Mouse (Mus musculus): ENCODE data around the gene Slc51b. TPM values are rescaled to one million over a fixed set of nuclear protein-coding genes. Genes with fewer than 3 reads are reported as not detected.

The Slc51b gene
- polyA plus RNA-seq, 1 experiment: not detected

- Histone ChIP-seq H3K4me3 (no peak overlapping the region), H3K4me2 (ENCODE audit: low read depth) (no peak overlapping the region), H3K79me2 (ENCODE audit: control insufficient read depth, insufficient read depth) (no peaks in the 10 kb centered on the region), H3ac (ENCODE audit: control insufficient read depth, insufficient read length) (no peak overlapping the region), H3K27me3 (ENCODE audit: control insufficient read depth, insufficient read depth, insufficient read length) (peaks cover 9% of the 10 kb centered on the region), H3K36me3 (ENCODE audit: control insufficient read depth, insufficient read depth) (no peaks in the 10 kb centered on the region)
- peak; percentile 14; the same call in 1 of the 2 replicates for TF ChIP-seq CEBPB (IDR thresholded peaks at IDR 0.05; ENCODE audit: insufficient read depth, poor library complexity, severe bottlenecking)
- no peak for TF ChIP-seq REST (IDR thresholded peaks at IDR 0.05; ENCODE audit: insufficient read depth, insufficient read length)
- peak in 1 of 3 experiments; percentile 30 for TF ChIP-seq MYOG (IDR thresholded peaks at IDR 0.05; ENCODE audit: control insufficient read depth in 1 of 3, insufficient read depth in 1 of 3, insufficient read length in 2 of 3, low read depth in 2 of 3)
- TF ChIP-seq SRF (IDR thresholded peaks at IDR 0.05; ENCODE audit: control insufficient read depth, insufficient read length, low read depth): no peak
Measured at GRCm38 (mm10) chr9:65408871-65409295, 13.9 kb downstream of the Slc51b start.

- H3ac ChIP-seq (ENCODE audit: control insufficient read depth, insufficient read length): no peak overlapping the region
- H3K79me2 ChIP-seq (ENCODE audit: control insufficient read depth, insufficient read depth): no peaks in the 10 kb centered on the region
- no peak for TF ChIP-seq TCF3 (IDR thresholded peaks at IDR 0.05; ENCODE audit: insufficient read length, low read depth)
- no peak for TF ChIP-seq MYOG (IDR thresholded peaks at IDR 0.05; ENCODE audit: control insufficient read depth in 1 of 3, insufficient read depth in 1 of 3, insufficient read length in 2 of 3, low read depth in 2 of 3)
- no peak for TF ChIP-seq SRF (IDR thresholded peaks at IDR 0.05; ENCODE audit: control insufficient read depth, insufficient read length, low read depth)
- no peak for TF ChIP-seq CEBPB (IDR thresholded peaks at IDR 0.05; ENCODE audit: insufficient read depth, poor library complexity, severe bottlenecking)
- TF ChIP-seq REST (IDR thresholded peaks at IDR 0.05; ENCODE audit: insufficient read depth, insufficient read length): no peak
- TF ChIP-seq E2F4 (IDR thresholded peaks at IDR 0.05; ENCODE audit: insufficient read depth): no peak
- no peak for TF ChIP-seq USF1 (IDR thresholded peaks at IDR 0.05; ENCODE audit: low read depth)
- no peak for TF ChIP-seq POLR2AphosphoS2 (IDR thresholded peaks at IDR 0.05; ENCODE audit: insufficient read length, low read depth)
- TF ChIP-seq POLR2A (IDR thresholded peaks at IDR 0.05; ENCODE audit: insufficient read length, low read depth): no peak
- no peak for TF ChIP-seq MAX (IDR thresholded peaks at IDR 0.05; ENCODE audit: low read depth)
- peaks cover 4% of the 10 kb centered on the region for H3K27me3 ChIP-seq (ENCODE audit: control insufficient read depth, insufficient read depth, insufficient read length)
- H3K4me2 ChIP-seq (ENCODE audit: low read depth): no peak overlapping the region
- H3K36me3 ChIP-seq (ENCODE audit: control insufficient read depth, insufficient read depth): no peaks in the 10 kb centered on the region
- no peak overlapping the region for H3K4me3 ChIP-seq
Measured at GRCm38 (mm10) chr9:65407861-65408260, 14.9 kb downstream of the Slc51b start.

GRCm38 (mm10) chr9:65407327-65407726, 15.4 kb downstream of the Slc51b start:
- Histone ChIP-seq H3K4me2 (ENCODE audit: low read depth) (no peak overlapping the region), H3K27me3 (ENCODE audit: control insufficient read depth, insufficient read depth, insufficient read length) (peaks cover 4% of the 10 kb centered on the region), H3K36me3 (ENCODE audit: control insufficient read depth, insufficient read depth) (no peaks in the 10 kb centered on the region), H3K4me3 (no peak overlapping the region), H3ac (ENCODE audit: control insufficient read depth, insufficient read length) (no peak overlapping the region), H3K79me2 (ENCODE audit: control insufficient read depth, insufficient read depth) (no peaks in the 10 kb centered on the region)
- TF ChIP-seq POLR2AphosphoS2 (IDR thresholded peaks at IDR 0.05; ENCODE audit: insufficient read length, low read depth) (no peak), TCF3 (IDR thresholded peaks at IDR 0.05; ENCODE audit: insufficient read length, low read depth) (no peak), E2F4 (IDR thresholded peaks at IDR 0.05; ENCODE audit: insufficient read depth) (no peak), MAX (IDR thresholded peaks at IDR 0.05; ENCODE audit: low read depth) (no peak), CEBPB (IDR thresholded peaks at IDR 0.05; ENCODE audit: insufficient read depth, poor library complexity, severe bottlenecking) (no peak), TCF12 (IDR thresholded peaks at IDR 0.05; ENCODE audit: insufficient read depth, poor library complexity, severe bottlenecking) (no peak), USF1 (IDR thresholded peaks at IDR 0.05; ENCODE audit: low read depth) (no peak), MYOD1 (IDR thresholded peaks at IDR 0.05; ENCODE audit: control insufficient read depth in 1 of 3, insufficient read length in 2 of 3, low read depth in 2 of 3) (no peak), POLR2A (IDR thresholded peaks at IDR 0.05; ENCODE audit: insufficient read length, low read depth) (no peak), SRF (IDR thresholded peaks at IDR 0.05; ENCODE audit: control insufficient read depth, insufficient read length, low read depth) (no peak), MYOG (IDR thresholded peaks at IDR 0.05; ENCODE audit: control insufficient read depth in 1 of 3, insufficient read depth in 1 of 3, insufficient read length in 2 of 3, low read depth in 2 of 3) (no peak), REST (IDR thresholded peaks at IDR 0.05; ENCODE audit: insufficient read depth, insufficient read length) (no peak)

- Histone ChIP-seq H3K36me3 (ENCODE audit: control insufficient read depth, insufficient read depth) (no peaks in the 10 kb centered on the region), H3K4me2 (ENCODE audit: low read depth) (no peak overlapping the region), H3ac (ENCODE audit: control insufficient read depth, insufficient read length) (no peak overlapping the region), H3K27me3 (ENCODE audit: control insufficient read depth, insufficient read depth, insufficient read length) (no peaks in the 10 kb centered on the region), H3K79me2 (ENCODE audit: control insufficient read depth, insufficient read depth) (no peaks in the 10 kb centered on the region), H3K4me3 (no peak overlapping the region)
- no peak for TF ChIP-seq TCF3 (IDR thresholded peaks at IDR 0.05; ENCODE audit: insufficient read length, low read depth)
- TF ChIP-seq E2F4 (IDR thresholded peaks at IDR 0.05; ENCODE audit: insufficient read depth): no peak
- TF ChIP-seq POLR2A (IDR thresholded peaks at IDR 0.05; ENCODE audit: insufficient read length, low read depth): no peak
- TF ChIP-seq MYOD1 (IDR thresholded peaks at IDR 0.05; ENCODE audit: control insufficient read depth in 1 of 3, insufficient read length in 2 of 3, low read depth in 2 of 3): no peak
- no peak for TF ChIP-seq MYOG (IDR thresholded peaks at IDR 0.05; ENCODE audit: control insufficient read depth in 1 of 3, insufficient read depth in 1 of 3, insufficient read length in 2 of 3, low read depth in 2 of 3)
- no peak for TF ChIP-seq SRF (IDR thresholded peaks at IDR 0.05; ENCODE audit: control insufficient read depth, insufficient read length, low read depth)
- no peak for TF ChIP-seq POLR2AphosphoS2 (IDR thresholded peaks at IDR 0.05; ENCODE audit: insufficient read length, low read depth)
- no peak for TF ChIP-seq USF1 (IDR thresholded peaks at IDR 0.05; ENCODE audit: low read depth)
- no peak for TF ChIP-seq TCF12 (IDR thresholded peaks at IDR 0.05; ENCODE audit: insufficient read depth, poor library complexity, severe bottlenecking)
- TF ChIP-seq REST (IDR thresholded peaks at IDR 0.05; ENCODE audit: insufficient read depth, insufficient read length): no peak
- no peak for TF ChIP-seq MAX (IDR thresholded peaks at IDR 0.05; ENCODE audit: low read depth)
Measured at GRCm38 (mm10) chr9:65405184-65405449, 17.6 kb downstream of the Slc51b start.

Measured in myocyte (in vitro differentiated cells).